Mouse (Mus musculus) layer of hippocampus, adult 8-10 months (tissue): ENCODE measurements around the gene Pank1. TPM values are rescaled to one million over a fixed set of nuclear protein-coding genes. Genes with fewer than 3 reads are reported as not detected.

ENCODE experiments used
- DNase-seq, 2 experiments: peaks; one replicate each; pipeline ENCODE4 v3.0.0; 2022; ENCODE audit warnings: low spot score in 2 of 2
- total RNA-seq, 4 experiments: library from RNA; stranded (reverse); gene quantifications; 2 replicates each; pipeline ENCODE4 v1.2.4; 2022

The Pank1 gene
- 10 to 100 TPM; 17.0 to 20.8 (median 19.8) TPM for total RNA-seq

DNA sequence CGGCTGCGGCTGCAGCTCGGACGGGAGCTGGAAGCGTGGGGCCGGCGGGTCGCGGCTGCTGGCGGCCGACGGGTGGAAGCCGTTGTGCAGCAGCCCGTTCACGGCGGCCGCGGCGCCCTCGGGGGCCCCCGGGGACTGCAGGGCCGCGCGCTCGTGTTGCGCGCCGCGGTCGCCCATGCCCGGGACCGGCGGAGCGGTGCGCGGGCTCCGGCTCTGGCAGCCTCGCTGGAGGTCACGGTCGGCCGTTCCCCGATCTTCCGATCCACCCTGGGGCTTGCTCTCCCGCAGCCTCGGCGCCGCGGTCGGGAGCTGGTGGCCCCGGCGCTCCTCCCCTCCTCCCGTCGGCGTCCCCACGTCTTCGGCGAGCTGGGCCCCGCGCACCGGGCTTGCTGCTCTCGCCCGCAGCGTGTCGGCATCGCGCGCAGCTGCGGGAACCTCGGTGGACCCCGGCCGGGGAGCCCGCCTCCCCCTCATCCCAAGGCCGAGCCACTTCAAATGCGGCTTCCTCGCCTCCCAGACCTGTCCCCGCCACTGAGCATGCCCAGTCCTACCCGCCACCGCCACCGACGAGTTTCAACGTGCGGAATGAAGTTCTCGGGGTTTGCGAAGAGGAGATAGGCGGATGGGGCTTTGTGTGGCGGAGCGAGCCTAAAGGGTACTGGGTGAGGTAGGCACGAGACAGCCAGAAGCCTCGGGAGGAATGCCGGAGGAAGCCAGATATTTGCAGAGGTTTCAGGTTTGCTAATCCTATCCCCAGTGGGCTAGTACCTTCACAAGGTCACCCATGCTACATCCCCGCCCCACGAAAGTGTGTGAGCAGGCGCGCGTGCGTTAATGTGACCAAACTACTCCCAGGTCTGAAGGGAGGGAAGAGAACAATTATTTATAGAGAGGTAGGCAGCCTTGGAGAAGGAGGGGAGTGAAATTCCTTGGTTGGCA, at the start of gene Pank1:
Gene Pank1 (minus strand): TSS at position 853 of the 939 bp plus-strand sequence.
- DNase-seq = peak; percentile 61 to 72

DNA sequence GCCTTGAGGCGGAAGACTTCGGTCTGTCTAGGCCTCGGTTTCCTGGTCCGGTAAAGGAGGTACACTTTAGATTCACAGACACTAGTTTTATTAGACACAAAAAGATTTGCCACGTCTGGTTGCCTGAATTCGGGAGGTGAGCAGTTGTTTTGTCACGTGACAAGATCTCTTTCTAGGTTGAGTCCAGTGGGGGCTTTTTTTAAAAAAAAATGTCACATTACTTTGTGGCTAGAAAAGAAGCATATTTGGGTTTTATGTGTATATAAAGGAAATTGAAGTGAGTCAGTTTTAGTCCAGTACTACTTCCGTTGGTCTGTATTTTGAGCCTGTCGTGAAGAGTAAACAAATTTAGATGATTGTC, 43.3 kb upstream of the Pank1 start:
- no peak for DNase-seq

DNA sequence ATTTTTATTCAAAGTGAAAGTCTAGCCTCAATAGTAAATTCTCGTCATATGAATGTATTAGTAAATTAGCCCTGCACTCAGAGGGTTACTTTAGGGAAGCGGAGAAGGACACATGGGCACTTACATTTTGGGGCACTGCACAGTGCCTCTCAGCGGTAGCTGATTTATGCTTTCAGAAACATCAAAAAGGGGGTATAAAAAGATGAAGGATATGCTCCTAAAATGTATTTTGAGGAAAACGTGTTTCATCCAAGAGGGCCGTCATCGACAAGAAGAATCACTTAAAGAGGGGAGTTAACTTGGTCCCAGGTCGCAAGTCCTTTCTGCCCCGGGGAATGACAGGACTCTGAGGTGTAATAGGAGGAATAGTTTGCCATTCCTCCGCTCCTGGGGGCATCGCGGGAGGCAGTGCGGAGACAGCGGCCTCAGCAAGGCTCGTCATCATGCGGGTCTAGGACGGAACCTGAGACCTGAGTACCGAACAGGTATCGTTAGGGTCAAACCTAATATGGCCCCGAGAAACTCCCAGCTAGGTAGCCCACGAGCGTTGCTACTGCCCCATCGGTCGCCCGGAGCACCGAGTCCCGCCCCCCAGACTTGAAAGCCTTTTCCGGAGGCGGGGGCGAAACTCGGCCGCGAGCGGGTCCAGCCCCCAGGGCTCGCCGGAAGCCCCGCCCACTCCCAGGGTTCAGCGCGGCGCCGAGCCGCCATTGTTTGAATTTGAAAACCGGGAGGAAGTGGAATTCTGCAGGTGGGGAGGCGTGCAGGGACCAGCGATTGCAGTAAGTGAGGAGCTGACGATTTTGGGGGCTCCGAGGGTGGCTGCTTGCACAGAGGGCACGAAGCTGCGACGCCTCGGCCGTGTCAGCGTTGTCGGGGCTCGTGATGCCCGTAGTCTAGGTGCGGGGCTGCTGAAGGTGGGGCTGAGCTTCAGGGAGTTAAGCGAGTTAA, 42.7 kb upstream of the Pank1 start, which contains the start of gene Kif20b:
Gene Kif20b (plus strand): TSS at position 710 of the 951 bp plus-strand sequence.
- DNase-seq = peak; percentile 60 to 78

DNA sequence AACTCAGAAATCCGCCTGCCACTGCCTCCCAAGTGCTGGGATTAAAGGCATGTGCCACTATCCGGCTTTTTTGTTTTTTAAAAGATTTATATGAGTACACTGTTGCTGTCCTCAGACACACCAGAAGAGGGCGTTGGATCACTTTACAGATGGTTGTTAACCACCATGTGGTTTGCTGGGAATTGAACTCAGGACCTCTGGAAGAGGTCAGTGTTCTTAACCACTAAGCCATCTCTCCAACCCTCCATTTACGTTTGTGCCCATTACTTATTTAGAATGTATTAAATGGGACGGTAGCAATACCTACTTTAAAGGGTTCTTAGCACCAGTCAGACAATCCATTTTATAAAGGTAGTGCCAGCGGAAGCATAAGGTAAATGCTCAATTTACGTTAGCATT, 42.0 kb upstream of the Pank1 start:
- no peak for DNase-seq

DNA sequence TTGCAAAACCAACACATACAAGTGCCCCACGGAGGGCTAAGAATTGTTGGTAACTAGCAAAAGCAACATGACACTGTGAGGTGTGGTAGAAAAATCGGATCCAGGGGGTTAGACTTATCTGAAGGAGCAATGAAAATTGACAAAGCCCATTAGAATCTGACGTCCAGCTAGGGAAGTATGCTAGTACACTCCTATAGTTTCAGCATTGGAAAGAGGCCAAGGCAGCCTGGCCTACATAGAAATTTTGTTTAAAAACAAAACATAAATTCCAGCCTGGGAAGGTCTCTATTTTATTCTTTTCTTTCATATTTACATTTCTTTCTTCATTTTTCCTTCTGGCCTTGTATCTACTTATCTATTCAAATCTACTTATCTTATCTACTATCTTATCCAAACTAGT, 41.3 kb upstream of the Pank1 start:
- DNase-seq = no peak

DNA sequence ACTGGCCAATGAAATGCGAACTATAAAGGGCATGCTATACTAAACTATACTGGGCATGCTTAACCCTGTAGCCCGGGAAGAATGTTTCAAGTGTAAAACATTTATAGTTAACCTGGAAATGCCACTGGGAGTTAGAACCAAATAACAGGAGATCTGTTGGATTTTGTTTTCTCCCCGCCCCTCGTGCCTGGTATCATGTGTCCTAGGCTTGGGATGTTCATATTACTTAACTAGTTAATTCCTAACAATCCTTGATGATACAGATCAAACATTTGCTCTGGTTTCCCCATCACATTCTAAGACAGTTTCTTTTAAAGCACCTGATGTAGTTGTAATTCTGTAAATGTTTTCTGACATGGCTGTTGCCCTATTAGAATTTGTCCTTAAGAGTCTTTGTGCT, 40.8 kb upstream of the Pank1 start:
- DNase-seq = no peak

DNA sequence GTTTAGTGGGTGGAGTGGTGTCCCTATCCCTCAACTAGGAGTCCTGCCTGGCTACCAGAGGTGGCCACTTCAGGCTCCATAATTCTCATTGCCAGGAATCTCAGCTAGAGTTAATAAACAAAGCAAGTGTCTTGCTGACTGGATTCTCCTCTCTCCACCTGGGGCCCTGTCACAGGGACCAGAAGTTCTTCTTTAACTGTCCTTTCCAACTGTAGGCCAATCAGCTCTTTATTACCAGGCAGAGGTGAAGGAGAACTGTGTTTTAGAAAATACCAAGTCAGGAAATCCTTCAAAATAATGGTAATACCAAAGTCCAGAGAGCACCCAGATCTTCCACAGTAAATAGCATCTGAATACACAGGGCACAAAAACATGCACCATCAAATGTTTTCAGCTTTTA, 33.1 kb upstream of the Pank1 start:
- no peak for DNase-seq

DNA sequence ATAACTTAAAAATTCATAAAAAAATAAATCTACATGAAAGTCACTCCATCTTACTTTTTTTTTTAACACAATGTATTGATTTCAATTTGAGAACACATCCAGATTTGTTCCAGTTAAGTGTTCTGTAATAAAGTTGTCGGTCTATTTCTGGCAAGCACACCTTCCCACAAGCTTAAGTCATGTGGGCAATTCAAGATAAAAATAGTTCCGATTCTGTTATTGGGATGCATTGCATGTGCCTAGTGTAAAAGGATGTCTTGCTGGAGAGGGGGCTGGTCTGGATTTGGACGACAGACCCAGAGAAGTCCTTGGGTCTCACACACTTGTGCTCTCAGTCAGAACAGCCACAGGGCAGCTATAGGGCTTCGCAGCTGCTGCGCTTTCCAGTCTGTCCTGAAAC, 27.5 kb upstream of the Pank1 start:
- no peak for DNase-seq

DNA sequence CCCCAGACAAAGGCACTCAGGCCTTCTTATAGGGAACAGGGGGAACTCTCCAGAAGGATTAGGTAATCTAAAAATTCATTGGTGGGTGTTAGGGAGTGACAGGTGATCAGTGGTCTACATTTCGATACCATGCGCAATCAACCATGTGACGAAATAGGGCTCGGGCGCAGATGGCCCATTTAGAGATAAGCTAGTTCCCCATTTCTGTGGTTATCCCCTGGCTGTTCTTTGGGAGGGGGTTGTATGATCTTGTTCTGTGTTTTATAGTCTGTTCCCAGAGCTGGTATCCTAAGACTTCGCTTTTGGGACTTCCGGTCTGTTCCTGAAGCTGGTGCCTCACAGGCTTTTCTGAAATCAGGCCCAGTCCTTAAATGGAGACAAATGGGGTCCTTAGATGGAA, 26.2 kb upstream of the Pank1 start:
- no peak for DNase-seq

DNA sequence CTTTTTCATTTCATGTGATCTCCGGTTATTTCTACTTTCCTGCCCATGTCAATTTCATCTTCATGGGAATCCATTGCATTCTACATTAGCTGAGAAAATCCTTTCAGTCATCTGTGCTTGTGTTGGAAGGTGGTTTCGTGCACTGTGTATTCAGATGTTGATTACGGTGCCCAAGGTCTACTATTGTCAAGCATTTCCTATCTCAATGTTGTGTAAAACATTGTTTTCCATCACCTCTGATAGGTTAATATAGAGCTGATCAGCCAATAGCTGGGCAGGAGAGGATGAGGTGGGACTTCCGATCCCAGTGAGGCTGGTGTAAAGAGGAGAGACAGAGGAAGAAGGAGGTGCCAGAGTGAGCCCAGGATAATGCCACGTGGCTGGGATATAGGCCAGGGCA, 24.8 kb upstream of the Pank1 start:
- no peak for DNase-seq

DNA sequence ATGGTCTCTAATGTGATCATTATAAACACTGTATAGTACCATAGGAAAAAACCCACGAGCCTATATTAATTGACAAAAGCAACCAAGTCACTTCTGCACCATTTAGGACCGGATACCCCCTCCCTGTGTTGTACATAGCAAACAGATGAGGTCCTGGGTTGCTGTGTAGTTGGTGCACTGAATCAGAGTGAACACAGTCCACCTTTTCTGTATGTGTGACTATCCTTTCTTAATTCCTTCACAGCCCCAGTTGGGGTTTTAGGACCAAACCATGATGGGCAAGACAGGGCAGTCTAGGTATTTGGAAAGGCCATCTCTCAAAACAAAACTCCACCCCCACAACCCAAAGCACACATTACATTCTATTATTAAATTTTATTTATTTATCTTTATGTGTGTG, 22.5 kb upstream of the Pank1 start:
- DNase-seq = no peak

DNA sequence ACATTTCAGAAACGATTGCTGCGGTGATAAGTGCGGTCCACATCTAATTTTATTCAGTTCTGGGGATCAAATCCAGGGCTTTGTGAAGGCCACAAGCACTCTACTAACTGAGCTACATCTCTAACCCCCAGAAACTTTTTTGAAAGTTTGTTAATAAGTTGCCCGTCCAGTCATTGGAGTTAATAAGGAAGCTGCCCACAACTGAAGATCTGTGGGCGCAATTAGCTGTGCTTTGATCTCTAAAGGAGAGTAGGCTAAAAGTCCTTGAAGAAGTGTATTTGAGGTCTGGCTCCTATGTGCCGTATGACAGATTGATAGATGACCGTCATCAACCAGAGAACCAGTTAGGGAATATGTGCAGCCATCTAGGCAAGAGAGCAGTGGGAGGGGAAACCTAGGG, 22.0 kb upstream of the Pank1 start:
- no peak for DNase-seq

DNA sequence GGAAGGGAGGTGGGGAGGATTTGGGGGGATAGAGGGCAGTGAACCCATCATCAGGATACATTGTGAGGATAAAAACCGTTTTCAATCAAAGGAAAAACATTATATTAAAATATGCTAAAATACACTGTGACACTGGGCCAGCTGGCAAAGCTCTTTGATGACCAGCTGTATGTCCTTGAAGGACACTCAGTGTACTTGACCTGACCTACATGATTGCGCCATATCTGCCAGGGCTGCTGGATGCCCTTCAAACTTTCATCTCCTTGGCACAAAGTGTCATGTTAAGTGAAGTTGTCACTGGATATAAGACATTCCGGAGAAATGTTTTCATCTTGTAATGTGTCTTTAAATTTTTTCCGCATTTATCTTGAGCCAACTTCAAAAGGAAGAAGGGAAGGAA, 19.7 kb upstream of the Pank1 start:
- DNase-seq = no peak

DNA sequence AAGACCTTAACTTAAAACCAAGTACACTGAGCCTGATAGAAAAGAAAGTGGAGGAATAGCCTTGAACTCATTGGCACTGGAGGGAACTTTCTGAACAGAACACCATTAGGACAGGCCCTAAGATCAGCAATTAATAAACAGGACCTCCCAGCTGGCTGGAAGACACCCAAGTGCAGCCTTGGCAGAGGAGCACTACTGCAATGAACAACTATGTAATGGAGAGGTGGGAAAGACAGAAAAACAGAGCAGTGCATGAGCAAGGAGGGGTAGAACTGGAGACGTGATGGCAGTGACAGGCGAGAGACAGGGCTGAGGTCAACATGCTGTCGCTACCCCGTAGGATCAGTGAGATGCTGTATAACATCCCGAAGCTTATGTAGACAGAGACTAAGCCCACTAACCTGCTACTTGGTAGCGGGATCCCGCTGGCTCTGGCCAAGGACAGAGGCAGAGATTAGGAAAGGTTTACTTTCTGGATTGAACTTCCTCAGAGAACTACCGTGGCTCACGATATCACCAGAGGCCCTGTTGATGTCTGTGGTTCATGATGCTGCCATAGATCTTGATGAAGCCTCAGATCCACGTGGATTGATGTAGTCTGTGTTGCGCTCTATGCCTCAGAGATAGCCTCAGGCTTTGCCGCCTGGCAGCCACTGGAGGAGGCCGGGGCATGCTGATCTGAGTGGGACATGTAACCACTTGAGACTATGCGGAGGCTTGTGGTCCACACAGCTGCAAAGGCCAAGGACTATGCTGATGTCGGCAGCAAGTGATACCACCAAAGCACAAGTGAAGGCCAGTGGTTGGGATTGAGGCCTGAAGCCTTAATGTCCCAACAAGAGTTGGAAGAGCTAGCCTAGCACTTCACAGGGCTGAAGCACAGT, 18.1 kb upstream of the Pank1 start:
- DNase-seq = no peak

DNA sequence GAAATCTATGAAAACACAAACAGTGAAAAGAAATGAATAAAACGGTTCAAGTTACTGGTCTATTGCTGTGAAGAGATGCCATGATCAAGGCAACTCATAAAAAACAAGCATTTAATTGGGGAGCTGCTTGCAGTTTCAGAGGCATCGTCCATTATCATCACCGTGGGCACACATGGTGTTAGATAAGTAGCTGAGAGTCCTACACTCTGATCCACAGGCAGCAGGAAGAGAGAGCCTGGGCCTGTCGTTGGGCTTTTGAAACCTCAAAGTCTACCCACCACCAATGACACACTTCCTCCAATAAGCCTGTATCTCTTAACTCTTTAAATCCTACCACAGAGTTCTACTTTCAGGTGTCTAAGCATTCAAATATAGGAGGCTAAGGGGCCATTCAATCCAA, 15.8 kb upstream of the Pank1 start:
- DNase-seq = no peak

DNA sequence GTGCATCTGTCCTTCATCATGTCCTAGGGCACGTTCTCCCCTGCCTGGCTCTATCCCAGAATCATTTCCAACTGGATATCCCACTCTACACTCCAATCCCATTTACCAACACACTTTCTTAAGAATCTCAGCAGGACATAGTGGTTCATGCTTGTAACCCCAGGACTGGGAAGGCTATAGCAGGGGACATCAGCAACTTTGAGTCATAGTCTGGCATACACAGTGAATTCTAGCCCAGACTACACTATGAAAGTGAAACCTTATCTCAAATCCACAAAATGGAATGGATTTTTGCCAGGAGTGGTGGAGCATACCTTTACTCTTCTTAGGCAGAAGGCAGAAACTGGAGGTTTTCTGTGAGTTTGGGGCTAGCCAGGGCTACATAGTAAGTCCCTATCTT, 12.3 kb upstream of the Pank1 start:
- no peak for DNase-seq

DNA sequence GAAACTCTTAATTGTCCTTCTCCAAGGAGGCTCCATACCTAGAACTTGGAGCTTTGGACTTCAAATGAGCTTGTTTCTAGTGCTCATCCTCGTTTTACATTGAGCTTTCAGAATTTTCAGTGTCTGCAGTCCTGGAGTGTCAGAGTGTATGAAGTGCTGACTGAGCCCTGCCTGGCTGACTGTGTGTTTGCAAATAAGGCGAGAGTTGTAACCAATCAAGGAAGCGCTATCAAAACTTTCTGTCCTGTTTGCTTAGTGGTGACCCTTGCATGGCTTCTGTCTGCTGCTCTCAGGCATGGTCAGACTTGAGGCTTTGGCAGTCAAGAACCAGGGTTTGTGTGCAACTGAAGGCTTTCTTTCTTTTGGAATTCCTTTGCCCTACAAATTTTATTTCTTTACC, 11.7 kb upstream of the Pank1 start:
- no peak for DNase-seq

DNA sequence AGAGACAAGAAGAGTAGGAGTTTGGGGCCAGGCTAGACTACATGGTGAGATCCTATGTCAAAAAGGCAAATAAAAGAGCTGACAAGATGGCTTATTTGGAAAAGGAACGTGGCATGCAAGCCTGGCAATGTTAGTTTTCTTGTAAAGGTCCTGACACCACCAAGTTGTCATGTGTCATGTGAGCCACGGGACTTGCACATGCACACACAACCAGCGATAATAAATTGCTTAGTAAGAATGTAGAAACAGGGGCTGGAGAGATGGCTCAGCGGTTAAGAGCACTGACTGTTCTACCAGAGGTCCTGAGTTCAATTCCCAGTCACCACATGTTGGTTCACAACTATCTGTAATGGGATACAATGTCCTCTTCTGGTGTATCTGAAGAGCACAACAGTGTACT, 7.1 kb upstream of the Pank1 start:
- DNase-seq = no peak

DNA sequence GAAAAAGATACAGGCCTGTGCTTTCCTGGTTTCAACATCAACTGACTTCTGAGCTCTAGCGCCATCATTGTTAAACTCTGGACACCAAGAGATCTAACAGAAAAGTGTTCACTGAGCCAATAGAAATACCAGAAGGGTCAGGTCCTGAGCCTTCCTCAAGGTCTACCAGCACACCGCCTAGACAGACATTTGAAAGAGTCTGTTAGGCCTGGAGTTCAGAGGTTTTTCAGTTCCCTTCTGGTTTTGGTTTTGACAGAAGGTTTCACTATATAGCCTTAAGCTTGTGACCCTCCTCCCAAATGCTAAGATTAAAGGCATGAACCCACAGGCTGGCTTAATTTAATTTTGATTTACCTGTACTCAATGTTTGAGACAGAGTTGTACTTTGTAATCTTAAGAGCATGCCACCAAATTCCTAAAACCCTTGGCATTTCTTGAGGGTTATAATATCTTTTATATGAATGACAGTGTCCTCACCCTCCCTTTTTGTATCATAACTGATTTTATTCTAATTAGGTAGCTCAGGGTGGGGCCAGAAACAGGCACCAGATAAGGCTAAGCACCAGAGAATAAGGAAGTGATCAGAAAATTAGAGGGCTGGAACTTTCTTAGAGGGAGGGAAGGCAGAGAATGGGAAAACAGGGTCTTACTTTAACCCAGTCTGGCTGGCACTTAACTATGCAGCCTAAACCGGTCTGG, 4.4 kb upstream of the Pank1 start:
- no peak for DNase-seq

DNA sequence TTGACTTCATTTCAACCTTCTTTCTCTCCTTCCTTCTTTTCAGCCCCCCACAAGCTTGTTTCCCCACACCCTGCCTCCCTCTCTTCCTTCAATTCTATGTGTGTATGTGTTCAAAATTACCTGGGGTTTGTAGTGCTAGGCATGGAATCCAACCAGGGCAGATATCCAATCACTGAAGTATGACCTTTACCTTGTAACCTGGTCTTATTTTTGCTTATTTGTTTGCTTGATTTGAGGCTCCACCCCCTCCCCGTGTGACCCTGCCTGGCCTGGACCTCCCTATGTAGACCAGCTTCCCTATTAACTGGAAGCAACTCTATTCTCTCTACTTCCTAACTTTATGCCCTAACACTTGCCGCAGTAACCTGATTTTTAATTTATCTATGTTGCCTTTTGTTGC, 3.2 kb upstream of the Pank1 start:
- DNase-seq = no peak

DNA sequence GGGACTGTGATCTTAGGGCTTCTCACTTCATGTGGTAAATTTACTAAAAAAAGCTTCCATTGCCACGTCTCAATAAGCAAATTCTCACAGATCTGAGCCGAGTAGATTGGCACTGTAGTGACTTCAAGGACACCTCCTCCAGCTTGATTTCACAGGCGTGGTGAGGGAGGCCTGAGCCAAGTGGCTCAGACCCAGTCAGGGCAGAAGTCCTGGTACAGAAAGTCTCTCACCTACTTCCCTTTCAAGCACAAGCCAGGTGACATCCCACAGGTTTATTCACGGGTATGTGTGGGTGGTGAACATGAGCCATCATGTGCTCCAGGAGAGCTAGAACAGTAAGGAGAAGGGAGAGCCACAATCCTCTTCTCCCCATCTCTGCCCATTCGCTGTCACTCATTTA, 1.9 kb upstream of the Pank1 start:
- no peak for DNase-seq
